Mouse (Mus musculus) urinary bladder, postnatal 10 days (tissue): ENCODE results near the gene Arpc5.
"Not testable (repeated sequence)": the region's sequence is repeated elsewhere in the genome, so short reads cannot be mapped to it uniquely, and the experiment has no call there.

Experiments
- DNase-seq: peaks from one replicate; pipeline ENCODE4 v3.0.0; 2022; ENCODE audit warnings: low spot score

The Arpc5 gene

GRCm38 (mm10) chr1:152766032-152766772 lies at the start of gene Arpc5, which contains the start of gene Rgl1:
Arpc5 (plus strand) TSS chr1:152766542.
Rgl1 (minus strand) TSS chr1:152766351.
- peak; percentile 84 for DNase-seq

DNA sequence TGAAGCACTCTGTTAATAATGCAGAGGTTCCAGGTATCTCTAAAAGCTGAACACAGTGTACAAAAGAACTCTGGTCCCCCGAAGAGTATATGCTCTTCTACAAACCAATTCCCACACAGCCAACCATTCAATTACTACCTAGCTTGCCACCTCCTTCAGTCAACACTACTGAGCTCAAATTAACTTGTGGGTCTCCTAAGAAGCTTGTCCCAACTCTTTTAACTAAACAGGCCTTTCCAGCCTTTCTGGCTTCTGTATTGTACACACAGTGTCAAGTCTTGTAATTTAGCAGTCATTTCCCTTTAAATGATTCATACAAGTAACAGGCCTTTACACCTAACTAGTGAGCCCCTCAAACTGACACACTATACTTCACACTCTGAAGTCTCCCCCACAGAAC lies 49.0 kb upstream of the Arpc5 start:
- no peak for DNase-seq

DNA sequence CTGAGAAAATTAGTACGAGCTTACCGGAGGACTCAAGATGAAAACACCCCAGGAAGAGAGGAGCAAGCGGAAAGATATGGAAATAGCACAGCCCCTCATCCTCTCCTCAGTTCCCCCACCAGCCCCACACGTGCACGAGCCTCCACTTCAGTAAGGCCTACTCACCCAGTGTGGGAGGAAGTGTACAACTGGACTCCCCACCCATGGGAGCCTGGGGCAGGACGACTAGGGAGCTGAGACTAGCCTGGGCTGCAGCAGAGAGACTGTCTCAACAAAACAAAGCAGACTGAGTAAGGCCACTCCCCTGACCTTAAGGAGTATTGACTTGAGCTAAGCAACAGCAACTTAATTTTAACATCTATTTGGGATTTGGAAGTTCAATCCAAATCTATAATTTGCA lies 48.1 kb upstream of the Arpc5 start:
- DNase-seq: no peak

- no peak for DNase-seq
Measured at GRCm38 (mm10) chr1:152720969-152721368, 45.4 kb upstream of the Arpc5 start.

DNA sequence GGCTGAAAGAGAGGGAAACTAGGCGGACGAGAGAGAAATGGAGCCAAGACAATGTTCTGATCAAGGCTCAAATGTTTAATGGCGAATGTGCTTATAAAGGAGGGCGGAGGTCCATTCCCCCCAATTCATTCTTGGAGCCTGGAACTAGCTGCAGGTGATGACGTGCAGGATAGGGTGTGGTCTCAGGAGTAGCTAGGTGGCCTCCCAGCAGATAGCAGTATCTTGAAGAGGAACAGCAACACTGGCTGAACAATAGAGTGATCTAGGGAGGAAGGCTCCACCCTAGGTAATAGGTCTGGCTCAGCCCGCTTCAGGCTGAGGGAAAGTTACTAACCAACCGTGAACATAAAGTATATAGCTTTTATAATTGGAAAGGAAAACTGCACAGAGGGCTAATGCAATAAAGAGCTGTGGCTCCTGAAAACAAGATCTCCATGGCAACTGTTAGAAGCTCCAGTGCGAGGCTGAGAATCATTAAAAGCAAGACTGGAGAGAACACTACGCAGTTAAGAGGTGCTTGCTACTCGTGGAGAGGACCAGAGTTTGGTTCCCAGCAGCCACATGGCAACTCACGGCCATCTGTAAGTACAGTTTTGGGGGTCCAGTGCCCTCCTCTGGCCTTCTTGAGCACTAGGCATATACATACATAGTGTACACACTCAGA lies 44.7 kb upstream of the Arpc5 start:
- no peak for DNase-seq

GRCm38 (mm10) chr1:152724286-152724685 lies 42.1 kb upstream of the Arpc5 start:
- no peak for DNase-seq

DNA sequence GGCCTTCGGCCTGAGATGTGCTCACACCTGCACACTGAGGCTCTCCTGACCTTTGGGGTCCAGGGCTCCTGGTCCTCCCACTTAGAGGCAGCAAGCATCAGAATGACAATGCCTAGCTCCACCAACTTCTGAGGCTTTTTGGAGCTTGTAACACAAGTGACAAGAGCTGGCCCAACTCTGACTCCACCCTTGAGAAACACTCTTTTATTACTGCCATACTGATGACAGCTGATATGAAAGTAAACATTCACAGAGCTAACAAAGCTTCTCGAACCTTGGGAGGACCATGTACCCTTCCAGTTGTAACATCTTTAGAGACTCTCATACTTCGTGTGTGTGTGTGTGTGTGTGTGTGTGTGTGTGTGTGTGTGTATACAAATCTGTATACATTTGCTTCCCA lies 40.2 kb upstream of the Arpc5 start:
- DNase-seq: no peak

- no peak for DNase-seq
Measured at GRCm38 (mm10) chr1:152727604-152728236, 38.6 kb upstream of the Arpc5 start.

GRCm38 (mm10) chr1:152738793-152739192 lies 27.5 kb upstream of the Arpc5 start:
- no peak for DNase-seq

DNA sequence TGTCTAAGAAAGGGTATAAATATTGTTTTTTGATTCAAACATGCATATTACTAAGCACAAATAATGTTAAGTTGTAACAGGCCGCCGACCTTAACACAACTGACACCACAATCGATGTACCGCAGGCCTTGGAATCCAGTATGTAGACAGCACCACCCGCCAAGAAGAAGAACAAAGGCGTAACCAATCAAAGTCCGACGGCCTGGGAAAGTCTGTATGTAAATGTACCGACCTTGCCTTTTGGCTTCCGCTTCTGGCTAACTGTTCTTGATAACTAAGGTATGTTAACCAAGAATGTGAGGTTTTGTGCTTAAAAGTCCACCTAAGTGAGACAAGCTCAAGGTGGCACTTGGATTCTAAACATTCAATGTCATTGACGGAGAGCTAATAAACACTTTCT lies 27.0 kb upstream of the Arpc5 start:
- no peak for DNase-seq

DNA sequence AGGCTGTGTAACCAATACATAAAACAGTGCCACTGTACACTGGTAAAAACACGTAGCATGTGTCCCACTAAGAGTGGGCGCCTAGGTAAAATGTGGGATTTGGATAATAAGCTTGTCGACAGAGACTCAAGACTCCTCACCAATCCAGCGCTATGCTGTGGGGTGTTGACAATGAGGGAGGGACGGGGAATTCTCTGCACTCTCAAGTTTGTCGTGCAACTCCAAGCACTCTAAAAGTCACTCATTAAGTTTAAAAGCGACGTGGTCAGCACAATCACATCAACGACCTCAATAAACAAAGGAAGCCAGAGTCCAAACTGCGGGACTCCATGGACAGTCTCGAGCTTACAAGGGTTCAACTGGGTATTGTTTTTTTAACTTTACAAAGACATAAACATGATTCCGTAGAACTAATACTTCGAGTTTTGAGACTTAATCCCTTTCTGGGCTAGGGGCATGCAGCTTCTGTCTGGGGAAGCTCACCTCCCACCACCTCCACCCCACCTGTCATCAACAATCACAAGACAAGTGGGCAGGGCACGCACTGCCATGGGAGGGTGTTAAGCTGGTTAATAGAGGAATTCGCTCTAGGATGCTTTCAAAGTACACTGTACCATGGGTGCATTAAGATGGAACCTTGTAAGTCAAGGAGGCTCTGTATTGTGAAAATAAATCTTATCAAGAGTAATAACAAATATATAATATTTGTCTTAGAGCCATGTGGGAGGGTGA lies 23.1 kb upstream of the Arpc5 start:
- no peak for DNase-seq

DNA sequence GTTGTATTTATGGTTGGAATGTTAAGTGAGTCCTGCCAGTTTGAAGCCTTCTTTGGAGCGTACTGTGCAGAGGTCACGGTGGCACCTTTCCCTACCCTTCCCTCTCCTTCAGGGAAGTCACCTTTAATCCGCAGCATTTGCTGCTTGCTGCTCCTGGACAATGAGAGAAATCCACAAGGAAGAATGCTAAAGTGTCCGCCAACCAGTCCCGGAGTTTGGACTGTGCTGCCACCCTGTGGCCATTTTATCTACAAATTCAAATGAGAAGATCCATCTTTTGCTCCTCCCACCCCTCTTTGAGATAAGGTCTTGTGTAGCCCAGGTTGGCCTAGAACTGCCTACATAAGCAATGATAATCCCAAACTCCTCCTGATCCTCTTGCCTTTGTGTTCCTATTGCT lies 19.9 kb upstream of the Arpc5 start:
- peak; percentile 33 for DNase-seq

DNA sequence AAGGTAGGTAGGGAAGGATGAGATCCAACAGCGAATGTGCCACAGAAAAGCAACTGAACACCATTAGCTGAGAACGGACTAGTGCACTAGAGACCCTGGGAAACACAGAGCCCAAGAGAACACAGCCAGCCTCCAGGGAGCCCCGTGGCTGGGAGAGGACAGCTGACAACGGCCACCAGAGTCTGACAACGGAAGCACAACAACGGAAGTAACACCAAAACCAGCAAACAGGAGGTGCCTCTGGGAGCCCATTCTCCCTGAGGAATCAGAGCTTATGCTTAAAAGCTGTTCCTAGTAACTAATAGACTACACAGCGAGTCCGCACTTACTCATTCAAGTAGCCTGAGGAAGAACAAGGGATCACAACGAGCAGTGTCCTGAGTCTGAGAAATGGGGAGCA lies 17.1 kb upstream of the Arpc5 start:
- no peak for DNase-seq

DNA sequence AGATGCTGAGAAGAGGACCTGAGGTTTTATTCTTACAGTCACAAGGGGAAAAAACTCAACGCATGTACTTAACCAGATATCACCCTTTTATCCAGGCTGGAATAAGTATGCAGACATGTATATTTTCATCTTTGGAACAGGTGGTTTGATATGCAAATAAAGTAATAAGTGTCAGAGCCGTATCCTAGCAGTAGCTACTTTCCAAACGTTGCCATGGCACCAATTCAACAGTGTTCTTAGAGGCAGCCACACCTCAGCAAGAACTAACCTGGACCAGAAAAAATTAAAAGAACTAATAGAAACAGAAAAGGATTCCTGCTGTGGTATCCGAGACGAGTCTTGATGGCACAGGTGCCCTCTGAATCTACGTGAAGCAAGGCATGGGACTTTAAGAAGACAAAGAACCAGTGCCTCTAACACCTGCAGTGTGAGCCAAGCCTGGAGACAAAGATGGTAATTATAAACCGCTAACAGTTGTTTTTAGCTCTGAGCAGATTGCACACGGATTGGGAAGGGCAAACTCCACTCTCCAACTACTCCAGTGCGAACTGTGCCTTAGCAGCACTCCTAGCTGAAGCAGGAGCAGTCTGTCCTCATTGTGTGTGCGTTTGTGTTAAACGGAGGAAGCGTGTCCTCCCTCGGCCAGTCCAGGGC lies 15.9 kb upstream of the Arpc5 start, which contains the start of gene Apobec4:
TSS of gene Apobec4 (plus strand) at position 240 of the 654 bp plus-strand sequence.
- DNase-seq: no peak

DNA sequence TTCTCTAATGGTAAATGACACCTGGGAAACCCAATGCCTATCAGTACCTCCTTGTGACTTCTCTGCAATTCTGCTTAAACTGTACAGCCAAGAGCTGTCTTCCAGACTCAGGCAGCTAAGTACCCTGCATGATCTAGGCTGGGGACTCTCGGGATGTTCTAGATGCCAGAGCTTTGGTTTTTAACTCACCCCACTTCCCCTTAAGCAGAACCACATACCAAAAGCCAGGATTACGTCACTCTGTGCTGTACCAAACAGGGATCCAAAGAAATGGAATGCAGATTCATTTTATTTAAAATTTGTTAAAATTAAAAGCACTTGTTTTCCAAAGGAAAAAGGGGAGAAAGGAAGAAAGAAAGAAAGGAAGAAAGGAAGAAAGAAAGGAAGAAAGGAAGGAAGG lies 4.6 kb upstream of the Arpc5 start:
- DNase-seq: no peak

DNA sequence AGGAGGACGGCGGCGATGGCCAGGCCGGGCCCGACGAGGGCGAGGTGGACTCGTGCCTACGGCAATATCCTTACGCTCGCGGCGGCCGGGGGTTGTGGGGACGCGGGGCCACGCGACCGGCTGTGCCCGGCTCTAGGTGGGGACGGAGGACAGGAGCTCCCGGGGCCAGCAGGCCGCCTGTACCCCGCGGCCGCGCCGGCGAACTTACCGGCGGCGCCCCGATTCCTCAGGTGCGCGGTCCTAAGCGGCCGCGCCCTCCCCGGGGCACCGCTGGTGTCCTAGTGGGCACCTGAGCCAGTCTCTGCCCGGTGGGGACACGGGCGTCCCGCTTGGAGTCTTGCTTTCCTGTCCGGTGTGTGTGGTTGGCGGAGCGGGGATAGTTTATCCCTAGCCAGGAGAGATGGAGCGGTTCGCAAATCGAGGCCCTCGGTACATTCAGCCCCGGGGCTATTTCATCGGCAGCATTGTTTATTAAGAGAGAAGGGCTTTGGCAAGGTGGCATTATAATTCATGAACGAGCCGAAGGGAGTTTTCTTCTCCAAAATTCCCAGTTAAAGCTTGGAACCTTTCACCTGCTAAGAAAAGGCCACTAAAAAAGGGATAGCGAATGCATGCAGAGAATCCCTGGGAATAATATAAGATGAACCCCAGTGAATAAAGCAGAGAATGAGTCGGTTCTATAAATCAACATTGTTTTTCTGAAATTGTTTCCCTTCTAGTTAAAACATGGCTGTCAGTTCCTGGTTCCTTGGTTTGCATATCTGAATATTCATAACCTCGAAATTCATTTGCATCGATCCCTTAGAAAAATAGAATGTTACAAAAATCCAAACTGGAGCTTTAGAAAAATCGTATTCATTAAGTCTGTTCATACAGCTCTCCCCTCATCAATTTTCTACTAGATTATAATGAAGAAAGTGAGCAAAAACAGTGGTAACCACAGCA lies 734 bp downstream of the Arpc5 start:
- no peak for DNase-seq

DNA sequence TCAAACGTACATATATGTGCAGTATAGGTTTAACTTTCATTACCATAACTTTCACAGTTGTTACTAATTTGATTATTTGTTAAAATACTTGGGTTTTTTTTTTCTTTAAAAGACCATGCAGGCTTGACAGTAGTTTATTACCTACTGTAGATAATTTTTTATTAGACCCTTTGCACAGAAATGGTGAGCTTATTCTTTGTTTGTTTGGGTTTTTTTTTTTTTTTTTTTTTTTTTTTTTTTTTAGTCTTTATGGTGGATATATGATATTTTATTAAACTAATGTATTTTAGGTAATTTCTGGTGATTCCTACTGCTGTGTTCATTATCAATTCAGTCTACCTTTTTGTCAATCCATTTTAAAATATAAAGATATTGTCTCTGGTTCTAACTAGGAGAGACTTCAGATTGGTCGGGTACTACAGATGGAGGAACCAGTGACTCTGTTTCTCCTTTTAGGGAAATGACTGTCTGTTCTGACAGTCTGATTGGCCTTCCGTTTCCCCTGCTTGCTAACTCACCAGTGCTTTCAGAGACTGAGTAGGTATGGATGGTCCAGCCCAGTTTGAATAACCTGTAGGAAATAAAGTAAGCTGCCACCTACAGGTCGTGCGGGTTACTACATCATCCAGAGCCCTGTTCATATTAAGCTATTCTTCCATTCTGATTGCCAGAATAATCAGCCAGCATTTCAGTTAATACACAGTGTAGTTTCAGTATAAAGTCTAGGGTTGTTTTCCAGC lies 1.6 kb downstream of the Arpc5 start:
- DNase-seq: no peak

GRCm38 (mm10) chr1:152771016-152771415 lies 4.7 kb downstream of the Arpc5 start:
- no peak for DNase-seq

DNA sequence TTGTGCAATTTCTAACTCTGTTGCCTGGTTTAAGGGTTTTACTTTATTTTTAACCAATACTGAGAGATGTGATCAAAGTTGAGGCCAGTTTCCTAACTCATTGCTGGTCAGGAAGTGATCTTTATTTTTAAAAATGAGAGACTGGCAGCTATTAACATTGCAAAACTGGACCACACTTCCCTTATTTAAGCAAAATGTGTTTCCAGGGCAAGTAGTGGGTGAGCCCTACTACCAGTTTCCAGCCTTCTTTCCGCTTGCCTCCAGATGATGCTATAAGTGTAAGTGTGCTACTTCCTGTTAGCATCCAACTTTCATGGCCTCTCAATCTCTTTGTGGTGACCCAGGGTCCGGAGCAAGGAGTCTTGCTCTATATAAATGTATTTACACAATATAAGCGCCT lies 8.3 kb downstream of the Arpc5 start:
- DNase-seq: not testable (repeated sequence)
